Mouse (Mus musculus): ENCODE measurements around the gene Ezr. TPM values are rescaled to one million over a fixed set of nuclear protein-coding genes. Genes with fewer than 3 reads are reported as not detected.
A peak's percentile ranks its signal among the peaks of the same experiment; 100 is the strongest.

The Ezr gene
- polyA plus RNA-seq, 2 experiments = 39.2 to 71.3 TPM

DNA sequence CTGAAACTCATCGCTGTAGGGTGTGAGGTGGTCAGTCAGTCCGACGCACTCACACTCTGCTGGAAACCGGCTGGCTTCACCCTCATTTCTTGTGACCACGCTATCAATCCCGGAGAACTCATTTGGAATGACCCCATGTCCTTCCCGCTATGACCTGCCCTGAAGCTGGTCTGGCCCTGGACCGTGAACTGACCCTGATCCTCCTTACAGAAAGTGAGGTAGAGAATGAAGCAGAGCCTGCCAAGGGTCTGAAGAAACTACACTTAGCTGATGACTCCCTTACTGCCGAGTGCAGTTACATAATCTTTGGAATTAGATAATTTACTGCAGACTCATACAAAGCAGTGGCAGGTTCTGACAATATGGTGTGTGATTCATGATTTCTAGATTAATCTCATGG is 27.4 kb downstream of the Ezr start:
- no peaks in the 10 kb centered on the region for H3K27me3 ChIP-seq (ENCODE audit: control insufficient read depth, insufficient read depth, low read length)
- WGBS = 88% methylated on average over 9 of the region's 9 CpGs
- DNase-seq (ENCODE audit: low spot score) (no peak), ATAC-seq (ENCODE audit: low FRiP score, low read depth) (no peak)
- H3K4me3 ChIP-seq (replicated peaks; ENCODE audit: low read length) = no peak overlapping the region
- no peak overlapping the region for H3K9ac ChIP-seq (ENCODE audit: low read depth, low read length, severe bottlenecking)
- H3K36me3 ChIP-seq (ENCODE audit: control insufficient read depth, insufficient read depth, low read length) = peaks cover 30% of the 10 kb centered on the region
- H3K4me1 ChIP-seq (ENCODE audit: control insufficient read depth, insufficient read depth, low read length) = no peaks in the 10 kb centered on the region
- H3K4me2 ChIP-seq (replicated peaks; ENCODE audit: low read depth, low read length, severe bottlenecking) = no peak overlapping the region
- no peak for TF ChIP-seq POLR2A (IDR thresholded peaks at IDR 0.05; ENCODE audit: borderline replicate concordance, extremely low read depth, insufficient read depth, insufficient read length)
- no peak overlapping the region for H3K27ac ChIP-seq (replicated peaks; ENCODE audit: low read depth, low read length)
- H3K9me3 ChIP-seq (ENCODE audit: control insufficient read depth, low read length) = no peaks in the 10 kb centered on the region

GRCm38 (mm10) chr17:6752375-6752774 is 30.2 kb downstream of the Ezr start:
- ATAC-seq (ENCODE audit: low FRiP score, low read depth) (no peak), DNase-seq (ENCODE audit: low spot score) (no peak)
- no peak overlapping the region for H3K9ac ChIP-seq (ENCODE audit: low read depth, low read length, severe bottlenecking)
- no peaks in the 10 kb centered on the region for H3K27me3 ChIP-seq (ENCODE audit: control insufficient read depth, insufficient read depth, low read length)
- peaks cover 5% of the 10 kb centered on the region for H3K4me1 ChIP-seq (ENCODE audit: control insufficient read depth, insufficient read depth, low read length)
- 29% methylated on average over 7 of the region's 7 CpGs for WGBS
- no peaks in the 10 kb centered on the region for H3K9me3 ChIP-seq (ENCODE audit: control insufficient read depth, low read length)
- no peak overlapping the region for H3K4me2 ChIP-seq (replicated peaks; ENCODE audit: low read depth, low read length, severe bottlenecking)
- no peak overlapping the region for H3K4me3 ChIP-seq (replicated peaks; ENCODE audit: low read length)
- H3K36me3 ChIP-seq (ENCODE audit: control insufficient read depth, insufficient read depth, low read length) = peaks cover 27% of the 10 kb centered on the region
- TF ChIP-seq POLR2A (IDR thresholded peaks at IDR 0.05; ENCODE audit: borderline replicate concordance, extremely low read depth, insufficient read depth, insufficient read length) = no peak
- no peak overlapping the region for H3K27ac ChIP-seq (replicated peaks; ENCODE audit: low read depth, low read length)

- Histone ChIP-seq H3K27ac (replicated peaks; ENCODE audit: low read depth, low read length) (peak overlapping the region; percentile 44; the same call in 1 of the 2 replicates), H3K36me3 (ENCODE audit: control insufficient read depth, insufficient read depth, low read length) (peaks cover 23% of the 10 kb centered on the region), H3K9me3 (ENCODE audit: control insufficient read depth, low read length) (no peaks in the 10 kb centered on the region), H3K4me3 (replicated peaks; ENCODE audit: low read length) (no peak overlapping the region), H3K9ac (ENCODE audit: low read depth, low read length, severe bottlenecking) (no peak overlapping the region), H3K4me1 (ENCODE audit: control insufficient read depth, insufficient read depth, low read length) (peaks cover 8% of the 10 kb centered on the region), H3K4me2 (replicated peaks; ENCODE audit: low read depth, low read length, severe bottlenecking) (no peak overlapping the region), H3K27me3 (ENCODE audit: control insufficient read depth, insufficient read depth, low read length) (no peaks in the 10 kb centered on the region)
- 61% methylated on average over 11 of the region's 11 CpGs for WGBS
- no peak for ATAC-seq (ENCODE audit: low FRiP score, low read depth)
- DNase-seq (ENCODE audit: low spot score) = peak; percentile 61
- TF ChIP-seq POLR2A (IDR thresholded peaks at IDR 0.05; ENCODE audit: borderline replicate concordance, extremely low read depth, insufficient read depth, insufficient read length) = no peak
Observed at GRCm38 (mm10) chr17:6751221-6751859, 31.2 kb downstream of the Ezr start.

- H3K9ac ChIP-seq (ENCODE audit: low read depth, low read length, severe bottlenecking) = no peak overlapping the region
- ATAC-seq (ENCODE audit: low FRiP score, low read depth) (no peak), DNase-seq (ENCODE audit: low spot score) (no peak)
- no peaks in the 10 kb centered on the region for H3K9me3 ChIP-seq (ENCODE audit: control insufficient read depth, low read length)
- H3K36me3 ChIP-seq (ENCODE audit: control insufficient read depth, insufficient read depth, low read length) = peaks cover 33% of the 10 kb centered on the region
- no peaks in the 10 kb centered on the region for H3K27me3 ChIP-seq (ENCODE audit: control insufficient read depth, insufficient read depth, low read length)
- H3K4me3 ChIP-seq (replicated peaks; ENCODE audit: low read length) = no peak overlapping the region
- H3K4me2 ChIP-seq (replicated peaks; ENCODE audit: low read depth, low read length, severe bottlenecking) = no peak overlapping the region
- H3K27ac ChIP-seq (replicated peaks; ENCODE audit: low read depth, low read length) = no peak overlapping the region
- peaks cover 25% of the 10 kb centered on the region for H3K4me1 ChIP-seq (ENCODE audit: control insufficient read depth, insufficient read depth, low read length)
- TF ChIP-seq POLR2A (IDR thresholded peaks at IDR 0.05; ENCODE audit: borderline replicate concordance, extremely low read depth, insufficient read depth, insufficient read length) = no peak
- 83% methylated on average over 17 of the region's 17 CpGs for WGBS
Observed at GRCm38 (mm10) chr17:6748779-6749464, 33.7 kb downstream of the Ezr start.

DNA sequence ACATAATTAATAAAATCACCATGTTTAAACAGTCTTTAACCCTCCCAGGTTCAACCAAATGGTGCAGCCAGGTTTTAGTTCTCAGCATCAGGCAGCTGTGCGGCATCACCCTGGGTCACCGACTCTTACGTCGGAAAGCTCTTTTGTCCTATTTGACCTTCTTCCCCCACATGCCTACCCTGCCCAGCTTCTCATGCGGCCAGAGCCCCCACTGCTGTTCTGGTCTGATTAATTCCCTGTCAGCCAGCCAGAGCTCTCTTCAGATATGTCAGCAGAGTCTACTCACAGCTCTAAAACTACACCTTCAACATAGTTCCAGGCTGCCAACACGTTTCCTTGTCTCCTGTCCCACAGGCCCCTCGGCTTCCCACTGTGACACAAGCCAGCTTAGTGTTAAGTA is 35.1 kb downstream of the Ezr start:
- Histone ChIP-seq H3K4me3 (replicated peaks; ENCODE audit: low read length) (no peak overlapping the region), H3K27me3 (ENCODE audit: control insufficient read depth, insufficient read depth, low read length) (no peaks in the 10 kb centered on the region), H3K9me3 (ENCODE audit: control insufficient read depth, low read length) (no peaks in the 10 kb centered on the region), H3K9ac (ENCODE audit: low read depth, low read length, severe bottlenecking) (no peak overlapping the region), H3K4me2 (replicated peaks; ENCODE audit: low read depth, low read length, severe bottlenecking) (no peak overlapping the region), H3K36me3 (ENCODE audit: control insufficient read depth, insufficient read depth, low read length) (peaks cover 25% of the 10 kb centered on the region), H3K27ac (replicated peaks; ENCODE audit: low read depth, low read length) (no peak overlapping the region), H3K4me1 (ENCODE audit: control insufficient read depth, insufficient read depth, low read length) (peaks cover 33% of the 10 kb centered on the region)
- TF ChIP-seq POLR2A (IDR thresholded peaks at IDR 0.05; ENCODE audit: borderline replicate concordance, extremely low read depth, insufficient read depth, insufficient read length) = no peak
- DNase-seq (ENCODE audit: low spot score) (no peak), ATAC-seq (ENCODE audit: low FRiP score, low read depth) (no peak)
- WGBS = 66% methylated on average over 7 of the region's 7 CpGs

Data from limb, embryonic 14.5 days (tissue).